Mouse (Mus musculus): Measurements from ENCODE around the gene Adamts17.

DNA sequence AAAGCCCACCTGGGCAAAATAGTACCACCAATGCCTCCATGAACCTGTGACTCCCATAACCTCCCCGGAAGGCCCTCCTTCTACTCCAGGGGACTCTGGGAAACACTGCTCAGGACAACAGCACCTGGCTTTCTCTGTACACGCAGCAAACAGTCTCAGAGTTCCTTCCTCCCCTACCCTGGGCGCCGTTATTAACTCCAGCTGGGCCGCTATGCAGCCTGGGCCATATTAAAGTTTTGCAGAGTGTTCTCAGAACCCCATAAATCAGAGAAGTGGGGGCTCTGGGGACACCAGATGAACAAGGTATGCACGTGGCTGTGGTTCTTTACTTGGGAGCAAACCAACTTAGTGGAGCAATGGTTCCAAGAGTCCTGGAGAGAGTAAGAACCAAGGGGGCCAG, 306.6 kb downstream of the Adamts17 start:
- TF ChIP-seq CTCF (IDR thresholded peaks at IDR 0.05; ENCODE audit: control insufficient read depth, insufficient read depth, insufficient replicate concordance, low read depth, low read length) (no peak), POLR2A (IDR thresholded peaks at IDR 0.05; ENCODE audit: control insufficient read depth, low read depth, low read length) (no peak)
